Mouse (Mus musculus): ENCODE measurements around the gene Krtap14. TPM values are rescaled to one million over a fixed set of nuclear protein-coding genes. Genes with fewer than 3 reads are reported as not detected.

Gene Krtap14
- polyA plus RNA-seq, 1 experiment = not detected

DNA sequence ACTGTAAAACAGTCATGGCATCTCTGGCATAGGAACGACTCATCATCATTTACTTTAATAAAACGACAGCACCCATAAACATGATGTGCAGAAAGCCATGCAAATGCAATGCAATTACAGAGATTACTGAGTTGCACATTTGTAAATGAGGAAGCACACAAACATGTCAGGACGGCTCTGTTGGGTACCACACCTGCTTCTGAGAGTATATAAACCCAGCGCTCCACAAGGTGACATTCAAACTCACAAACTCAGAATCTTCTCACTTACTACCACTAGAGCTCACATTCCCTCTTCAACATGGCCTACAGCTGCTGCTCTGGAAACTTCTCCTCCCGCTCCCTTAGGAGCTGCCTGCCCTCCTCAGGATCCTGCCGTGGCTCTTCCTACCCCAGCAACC, 48.3 kb downstream of the Krtap14 start, which contains the start of gene Gm5965:
Gene Gm5965 (plus strand): TSS at position 301 of the 400 bp plus-strand sequence.
- Histone ChIP-seq H3K27ac (ENCODE audit: insufficient read depth, low read length) (no peak within 1 kb of the TSS), H3K36me3 (ENCODE audit: control insufficient read depth, insufficient read depth, low read length, poor library complexity, severe bottlenecking) (no peaks in the 10 kb centered on the region), H3K4me1 (ENCODE audit: control insufficient read depth, insufficient read depth, low read length) (no peaks in the 10 kb centered on the region), H3K27me3 (ENCODE audit: control insufficient read depth, insufficient read depth, low read length, poor library complexity, severe bottlenecking) (no peaks in the 10 kb centered on the region; the same call in 1 of the 2 replicates), H3K9ac (ENCODE audit: low read depth, poor library complexity, severe bottlenecking) (no peak within 1 kb of the TSS), H3K9me3 (replicated peaks; ENCODE audit: control insufficient read depth, insufficient read depth, low read length, poor library complexity, severe bottlenecking) (no peaks in the 10 kb centered on the region), H3K4me3 (ENCODE audit: low read depth, low read length) (no peak within 1 kb of the TSS)
- TF ChIP-seq EP300 (IDR thresholded peaks at IDR 0.05; ENCODE audit: insufficient read depth, low read depth, low read length) = no peak
- no peak for TF ChIP-seq POLR2A (IDR thresholded peaks at IDR 0.05; ENCODE audit: insufficient read depth, low read length)
- no peak for TF ChIP-seq CTCF (IDR thresholded peaks at IDR 0.05; ENCODE audit: low read depth, low read length)

DNA sequence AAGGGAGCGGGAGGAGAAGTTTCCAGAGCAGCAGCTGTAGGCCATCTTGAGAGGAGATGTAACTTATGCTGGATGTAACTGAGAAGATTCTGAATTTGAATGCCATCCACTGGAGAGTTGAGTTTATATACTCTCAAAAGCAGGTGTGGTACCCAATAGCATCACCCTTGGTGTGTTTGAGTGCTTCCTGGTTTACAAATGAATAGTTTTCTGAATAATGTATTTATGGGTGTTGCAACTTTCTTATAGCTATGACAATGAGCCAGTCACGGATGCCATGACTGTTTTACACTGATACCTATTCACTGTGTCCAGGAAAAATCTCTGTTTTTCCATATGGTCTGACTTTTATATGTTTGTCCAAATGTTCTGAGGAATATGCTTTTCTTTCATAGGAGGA, 51.8 kb downstream of the Krtap14 start, which contains the start of gene 2310057N15Rik:
Gene 2310057N15Rik (minus strand): TSS at position 101 of the 400 bp plus-strand sequence.
- no peak for TF ChIP-seq EP300 (IDR thresholded peaks at IDR 0.05; ENCODE audit: insufficient read depth, low read depth, low read length)
- no peak for TF ChIP-seq CTCF (IDR thresholded peaks at IDR 0.05; ENCODE audit: low read depth, low read length)
- TF ChIP-seq POLR2A (IDR thresholded peaks at IDR 0.05; ENCODE audit: insufficient read depth, low read length) = no peak
- Histone ChIP-seq H3K27me3 (ENCODE audit: control insufficient read depth, insufficient read depth, low read length, poor library complexity, severe bottlenecking) (no peaks in the 10 kb centered on the region), H3K4me1 (ENCODE audit: control insufficient read depth, insufficient read depth, low read length) (no peaks in the 10 kb centered on the region), H3K27ac (ENCODE audit: insufficient read depth, low read length) (no peak within 1 kb of the TSS), H3K9me3 (replicated peaks; ENCODE audit: control insufficient read depth, insufficient read depth, low read length, poor library complexity, severe bottlenecking) (no peaks in the 10 kb centered on the region), H3K4me3 (ENCODE audit: low read depth, low read length) (no peak within 1 kb of the TSS), H3K36me3 (ENCODE audit: control insufficient read depth, insufficient read depth, low read length, poor library complexity, severe bottlenecking) (no peaks in the 10 kb centered on the region), H3K9ac (ENCODE audit: low read depth, poor library complexity, severe bottlenecking) (no peak within 1 kb of the TSS)

Other genes starting within 250 kb of the Krtap14 start
- not detected in 2 replicates for gene Krtap24-1, start 213.9 kb downstream of the Krtap14 start, polyA plus RNA-seq (2011; ENCODE audit: insufficient read depth, insufficient read length, low read depth, missing spikeins)
- not detected in 2 replicates for gene 2310079G19Rik, start 198.5 kb downstream of the Krtap14 start, polyA plus RNA-seq (2011; ENCODE audit: insufficient read depth, insufficient read length, low read depth, missing spikeins)
- gene Krtap26-1, start 178.3 kb downstream of the Krtap14 start, polyA plus RNA-seq (2011; ENCODE audit: insufficient read depth, insufficient read length, low read depth, missing spikeins) = not detected in 2 replicates
- gene Krtap27-1, start 154.5 kb downstream of the Krtap14 start, polyA plus RNA-seq (2011; ENCODE audit: insufficient read depth, insufficient read length, low read depth, missing spikeins) = not detected in 2 replicates
- not detected in 2 replicates for gene 2310061N02Rik, start 118.2 kb downstream of the Krtap14 start, polyA plus RNA-seq (2011; ENCODE audit: insufficient read depth, insufficient read length, low read depth, missing spikeins)
- not detected in 2 replicates for gene Krtap13-1, start 97.3 kb downstream of the Krtap14 start, polyA plus RNA-seq (2011; ENCODE audit: insufficient read depth, insufficient read length, low read depth, missing spikeins)
- gene Krtap13, start 74.5 kb downstream of the Krtap14 start, polyA plus RNA-seq (2011; ENCODE audit: insufficient read depth, insufficient read length, low read depth, missing spikeins) = not detected in 2 replicates
- not detected in 2 replicates for gene 2310034C09Rik, start 67.3 kb downstream of the Krtap14 start, polyA plus RNA-seq (2011; ENCODE audit: insufficient read depth, insufficient read length, low read depth, missing spikeins)
- not detected in 2 replicates for gene 2310057N15Rik, start 51.9 kb downstream of the Krtap14 start, polyA plus RNA-seq (2011; ENCODE audit: insufficient read depth, insufficient read length, low read depth, missing spikeins)
- not detected in 2 replicates for gene Gm5965, start 48.2 kb downstream of the Krtap14 start, polyA plus RNA-seq (2011; ENCODE audit: insufficient read depth, insufficient read length, low read depth, missing spikeins)
- gene Gm20741, start 13.9 kb downstream of the Krtap14 start, polyA plus RNA-seq (2011; ENCODE audit: insufficient read depth, insufficient read length, low read depth, missing spikeins) = not detected in 2 replicates
- not detected in 2 replicates for gene Krtap15, start 5.9 kb downstream of the Krtap14 start, polyA plus RNA-seq (2011; ENCODE audit: insufficient read depth, insufficient read length, low read depth, missing spikeins)
- gene Krtap19-1, start 43.3 kb upstream of the Krtap14 start, polyA plus RNA-seq (2011; ENCODE audit: insufficient read depth, insufficient read length, low read depth, missing spikeins) = not detected in 2 replicates
- not detected in 2 replicates for gene Krtap19-2, start 48.1 kb upstream of the Krtap14 start, polyA plus RNA-seq (2011; ENCODE audit: insufficient read depth, insufficient read length, low read depth, missing spikeins)
- gene Krtap19-3, start 51.9 kb upstream of the Krtap14 start, polyA plus RNA-seq (2011; ENCODE audit: insufficient read depth, insufficient read length, low read depth, missing spikeins) = not detected in 2 replicates
- gene Krtap19-4, start 58.9 kb upstream of the Krtap14 start, polyA plus RNA-seq (2011; ENCODE audit: insufficient read depth, insufficient read length, low read depth, missing spikeins) = not detected in 2 replicates
- gene Krtap19-5, start 70.3 kb upstream of the Krtap14 start, polyA plus RNA-seq (2011; ENCODE audit: insufficient read depth, insufficient read length, low read depth, missing spikeins) = not detected in 2 replicates
- not detected in 2 replicates for gene Krtap19-9b, start 106.1 kb upstream of the Krtap14 start, polyA plus RNA-seq (2011; ENCODE audit: insufficient read depth, insufficient read length, low read depth, missing spikeins)
- not detected in 2 replicates for gene Krtap16-3, start 136.7 kb upstream of the Krtap14 start, polyA plus RNA-seq (2011; ENCODE audit: insufficient read depth, insufficient read length, low read depth, missing spikeins)
- gene Krtap22-2, start 184.6 kb upstream of the Krtap14 start, polyA plus RNA-seq (2011; ENCODE audit: insufficient read depth, insufficient read length, low read depth, missing spikeins) = not detected in 2 replicates
- gene Gm10229, start 189.1 kb upstream of the Krtap14 start, polyA plus RNA-seq (2011; ENCODE audit: insufficient read depth, insufficient read length, low read depth, missing spikeins) = not detected in 2 replicates
- gene Krtap6-1, start 205.6 kb upstream of the Krtap14 start, polyA plus RNA-seq (2011; ENCODE audit: insufficient read depth, insufficient read length, low read depth, missing spikeins) = not detected in 2 replicates
- not detected in 2 replicates for gene Gm10228, start 215.3 kb upstream of the Krtap14 start, polyA plus RNA-seq (2011; ENCODE audit: insufficient read depth, insufficient read length, low read depth, missing spikeins)
- gene Krtap6-5, start 221.7 kb upstream of the Krtap14 start, polyA plus RNA-seq (2011; ENCODE audit: insufficient read depth, insufficient read length, low read depth, missing spikeins) = not detected in 2 replicates
- gene 1110025L11Rik, start 237.9 kb upstream of the Krtap14 start, polyA plus RNA-seq (2011; ENCODE audit: insufficient read depth, insufficient read length, low read depth, missing spikeins) = not detected in 2 replicates

Measured in ES-Bruce4 (cell line).